Mouse (Mus musculus) CH12.LX (cell line): ENCODE results near the gene Stk39. TPM values are rescaled to one million over a fixed set of nuclear protein-coding genes. Genes with fewer than 3 reads are reported as not detected.

Source experiments
- DNase-seq: peaks from one replicate; pipeline ENCODE4 v3.0.0-alpha.2; 2013; ENCODE audit errors: extremely low read depth
- H3K27ac ChIP-seq: 2 replicates; pipeline ENCODE4 v1.5.1; 2012; ENCODE audit warnings: low read depth, mild to moderate bottlenecking, control low read depth, moderate library complexity; ENCODE audit not compliant: insufficient read depth
- H3K27me3 ChIP-seq: replicated peaks from 2 replicates; pipeline ENCODE3; 2012; ENCODE audit warnings: inconsistent platforms
- H3K36me3 ChIP-seq, 2 experiments: replicated peaks in 1 of 2; 2 replicates each; pipeline versions ENCODE3 to v1.6.1; 2012; ENCODE audit warnings: inconsistent platforms in 1 of 2, low read length in 1 of 2, mild to moderate bottlenecking in 1 of 2, mixed read lengths in 1 of 2, moderate library complexity in 1 of 2; ENCODE audit not compliant: control insufficient read depth in 1 of 2, insufficient read depth in 1 of 2
- H3K4me1 ChIP-seq, 2 experiments: 2 replicates each; pipeline ENCODE4 v1.6.1; 2012; ENCODE audit warnings: inconsistent platforms in 1 of 2, moderate library complexity in 1 of 2; ENCODE audit not compliant: insufficient read depth in 2 of 2, control insufficient read depth in 1 of 2
- H3K4me2 ChIP-seq: 2 replicates; pipeline ENCODE4 v1.6.1; 2012; ENCODE audit warnings: low read depth, mild to moderate bottlenecking, control low read depth; ENCODE audit not compliant: poor library complexity, insufficient read depth, severe bottlenecking
- H3K4me3 ChIP-seq, 3 experiments: fragments of 150-350 bp in 1 of 3; sonication (generic) in 1 of 3; replicated peaks in 1 of 3; 2 replicates each; pipeline versions ENCODE3 to v1.5.1; 2011 to 2012; ENCODE audit warnings: low read depth in 2 of 3, low read length in 2 of 3, mild to moderate bottlenecking in 2 of 3, moderate library complexity in 2 of 3, control low read depth in 1 of 3, improper control_type of control experiment in 1 of 3, inconsistent platforms in 1 of 3, mixed read lengths in 1 of 3; ENCODE audit not compliant: poor library complexity in 1 of 3
- H3K79me2 ChIP-seq: replicated peaks from 2 replicates; pipeline ENCODE4 v1.6.1; 2012; ENCODE audit warnings: mild to moderate bottlenecking, moderate library complexity; ENCODE audit not compliant: control insufficient read depth, poor library complexity, insufficient read depth, severe bottlenecking; ENCODE audit errors: extremely low read depth
- H3K9ac ChIP-seq: 2 replicates; pipeline ENCODE4 v1.6.1; 2012; ENCODE audit warnings: low read depth, mild to moderate bottlenecking, control low read depth, moderate library complexity; ENCODE audit not compliant: insufficient read depth
- H3K9me3 ChIP-seq: replicated peaks from 2 replicates; pipeline ENCODE3; 2012; ENCODE audit warnings: low read length, inconsistent platforms, mixed read lengths
- BHLHE40 ChIP-seq: IDR thresholded peaks from 2 replicates; pipeline ENCODE4 v1.6.1; 2011; ENCODE audit warnings: mild to moderate bottlenecking, low read depth, low read length, improper control_type of control experiment
- CHD2 ChIP-seq: IDR thresholded peaks from 2 replicates; pipeline ENCODE4 v1.6.1; 2011; ENCODE audit warnings: low read length, improper control_type of control experiment
- CTCF ChIP-seq, 2 experiments: IDR thresholded peaks in 1 of 2; conservative IDR thresholded peaks in 1 of 2; 2 replicates each; pipeline ENCODE4 v1.5.1; 2011 to 2012; ENCODE audit warnings: low read depth in 2 of 2, low read length in 2 of 2, improper control_type of control experiment in 1 of 2, inconsistent platforms in 1 of 2, mild to moderate bottlenecking in 1 of 2, moderate library complexity in 1 of 2
- E2F4 ChIP-seq: IDR thresholded peaks from 2 replicates; pipeline ENCODE4 v1.6.1; 2011; ENCODE audit warnings: low read depth, low read length, improper control_type of control experiment; ENCODE audit not compliant: insufficient replicate concordance
- EP300 ChIP-seq: IDR thresholded peaks from 2 replicates; pipeline ENCODE4 v1.6.1; 2011; ENCODE audit warnings: low read length, improper control_type of control experiment
- ETS1 ChIP-seq: conservative IDR thresholded peaks from 2 replicates; pipeline ENCODE4 v1.6.1; 2012; ENCODE audit warnings: low read depth, mild to moderate bottlenecking, inconsistent platforms, low read length, improper control_type of control experiment, moderate library complexity
- GABPA ChIP-seq: IDR thresholded peaks from 2 replicates; pipeline ENCODE4 v1.6.1; 2012; ENCODE audit warnings: low read depth, low read length, improper control_type of control experiment, inconsistent platforms; ENCODE audit not compliant: insufficient replicate concordance
- HCFC1 ChIP-seq: IDR thresholded peaks from 2 replicates; pipeline ENCODE4 v1.6.1; 2012; ENCODE audit warnings: low read depth, mild to moderate bottlenecking, inconsistent platforms, low read length, improper control_type of control experiment
- IRF4 ChIP-seq: IDR thresholded peaks from 2 replicates; pipeline ENCODE4 v1.6.1; 2014; ENCODE audit warnings: low read depth, mild to moderate bottlenecking, inconsistent platforms, low read length, improper control_type of control experiment
- KAT2A ChIP-seq: IDR thresholded peaks from 2 replicates; pipeline ENCODE4 v1.6.1; 2012; ENCODE audit warnings: low read length, improper control_type of control experiment, inconsistent platforms; ENCODE audit not compliant: insufficient replicate concordance
- MAFK ChIP-seq: IDR thresholded peaks from 2 replicates; pipeline ENCODE4 v1.6.1; 2011; ENCODE audit warnings: low read length, improper control_type of control experiment; ENCODE audit not compliant: insufficient replicate concordance
- MAZ ChIP-seq: IDR thresholded peaks from 2 replicates; pipeline ENCODE4 v1.6.1; 2012; ENCODE audit warnings: low read depth, mild to moderate bottlenecking, inconsistent platforms, low read length, improper control_type of control experiment, moderate library complexity
- MEF2A ChIP-seq: IDR thresholded peaks from 2 replicates; pipeline ENCODE4 v1.6.1; 2014; ENCODE audit warnings: low read depth, mild to moderate bottlenecking, inconsistent platforms, low read length, improper control_type of control experiment, borderline replicate concordance
- MXI1 ChIP-seq: IDR thresholded peaks from 2 replicates; pipeline ENCODE4 v1.6.1; 2011; ENCODE audit warnings: mild to moderate bottlenecking, low read depth, low read length, improper control_type of control experiment
- NELFE ChIP-seq: IDR thresholded peaks from 2 replicates; pipeline ENCODE4 v1.6.1; 2011; ENCODE audit warnings: low read depth, low read length, improper control_type of control experiment
- NRF1 ChIP-seq: IDR thresholded peaks from 2 replicates; pipeline ENCODE4 v1.6.1; 2014; ENCODE audit warnings: low read depth, mild to moderate bottlenecking, inconsistent platforms, low read length, improper control_type of control experiment, moderate library complexity
- PAX5 ChIP-seq: IDR thresholded peaks from 2 replicates; pipeline ENCODE4 v1.6.1; 2012; ENCODE audit warnings: low read length, inconsistent platforms, mixed read lengths
- RAD21 ChIP-seq: IDR thresholded peaks from 2 replicates; pipeline ENCODE4 v1.6.1; 2011; ENCODE audit warnings: low read depth, mild to moderate bottlenecking, low read length, improper control_type of control experiment, moderate library complexity
- RCOR1 ChIP-seq: conservative IDR thresholded peaks from 2 replicates; pipeline ENCODE4 v1.6.1; 2012; ENCODE audit warnings: low read depth, mild to moderate bottlenecking, inconsistent platforms, low read length, improper control_type of control experiment
- TBP ChIP-seq: conservative IDR thresholded peaks from 2 replicates; pipeline ENCODE4 v1.6.1; 2011; ENCODE audit warnings: low read depth, low read length, improper control_type of control experiment
- TCF12 ChIP-seq: IDR thresholded peaks from 2 replicates; pipeline ENCODE4 v1.6.1; 2014; ENCODE audit warnings: low read depth, mild to moderate bottlenecking, inconsistent platforms, low read length, improper control_type of control experiment
- UBTF ChIP-seq: IDR thresholded peaks from 2 replicates; pipeline ENCODE4 v1.6.1; 2012; ENCODE audit warnings: low read depth, mild to moderate bottlenecking, inconsistent platforms, low read length, improper control_type of control experiment, moderate library complexity
- USF1 ChIP-seq: IDR thresholded peaks from 2 replicates; pipeline ENCODE4 v1.6.1; 2014; ENCODE audit warnings: low read depth, mild to moderate bottlenecking, inconsistent platforms, low read length, improper control_type of control experiment
- USF2 ChIP-seq: conservative IDR thresholded peaks from 2 replicates; pipeline ENCODE4 v1.6.1; 2011; ENCODE audit warnings: low read depth, low read length, improper control_type of control experiment
- ZC3H11A ChIP-seq: IDR thresholded peaks from 2 replicates; pipeline ENCODE4 v1.6.1; 2012; ENCODE audit warnings: low read depth, mild to moderate bottlenecking, inconsistent platforms, low read length, improper control_type of control experiment
- ZKSCAN1 ChIP-seq: IDR thresholded peaks from 2 replicates; pipeline ENCODE4 v1.6.1; 2012; ENCODE audit warnings: low read depth, inconsistent platforms, low read length, improper control_type of control experiment, borderline replicate concordance
- ZNF384 ChIP-seq: IDR thresholded peaks from 2 replicates; pipeline ENCODE4 v1.6.1; 2012; ENCODE audit warnings: low read depth, low read length, improper control_type of control experiment, inconsistent platforms
- dilution Hi-C: fragments of 300-500 bp; cut with MboI; formaldehyde crosslinking; loops from 2 replicates; pipeline ENCODE4 v1.14.3; 2020; ENCODE audit warnings: low sequenced_read_pairs; ENCODE audit not compliant: extremely low pct_unique_long_range_greater_than_20kb, extremely low pct_ligation_motif_present
- in situ Hi-C: fragments of 300-500 bp; cut with MboI; formaldehyde crosslinking; loops from 3 replicates; pipeline ENCODE4 v1.14.3; 2019; ENCODE audit warnings: low sequenced_read_pairs, low pct_ligation_motif_present, low pct_unique_long_range_greater_than_20kb, mixed read lengths
- polyA plus RNA-seq: library from polyadenylated mRNA; unstranded; fragments of >175 nt; gene quantifications from 2 replicates; pipeline ENCODE4 v1.2.1, GENCODE M21; 2012; ENCODE audit warnings: low read depth; ENCODE audit not compliant: insufficient read length
- total RNA-seq, 2 experiments: library from RNA; depleted of rRNA; stranded (reverse); fragments of 300-350 nt in 1 of 2; fragments of >200 nt in 1 of 2; gene quantifications; 2 replicates each; pipeline ENCODE4 v1.2.3; 2012 to 2014

The Stk39 gene
- total and polyA plus RNA-seq, 3 experiments: not detected

- dilution Hi-C loops: no loop called here
- TF ChIP-seq MXI1 (no peak), NRF1 (no peak), USF2 (no peak), KAT2A (no peak), TBP (no peak), BHLHE40 (no peak), ETS1 (no peak), RCOR1 (no peak), IRF4 (no peak), MAZ (no peak), USF1 (no peak), RAD21 (no peak), ZC3H11A (no peak), GABPA (no peak), E2F4 (no peak), MAFK (no peak), EP300 (no peak), MEF2A (no peak), NELFE (no peak)
- TF ChIP-seq, all 38 proteins: peak for 0
- Histone ChIP-seq H3K36me3 (no peaks in the 10 kb centered on the region), H3K4me3 (no peak overlapping the region), H3K79me2 (no peaks in the 10 kb centered on the region), H3K4me1 (no peaks in the 10 kb centered on the region), H3K9me3 (peaks cover 61% of the 10 kb centered on the region), H3K27me3 (no peaks in the 10 kb centered on the region), H3K4me2 (no peak overlapping the region), H3K27ac (no peak overlapping the region), H3K9ac (no peak overlapping the region)
- no peak for DNase-seq
- in situ Hi-C loops: no loop called here
These were observed 101.7 kb downstream of the Stk39 start for GRCm38 (mm10) chr2:68370326-68370725.

GRCm38 (mm10) chr2:68369080-68369479, 103.0 kb downstream of the Stk39 start:
- no peaks in the 10 kb centered on the region for H3K27me3 ChIP-seq
- TF ChIP-seq TCF12: no peak
- TF ChIP-seq PAX5: no peak
- no peak for TF ChIP-seq CTCF (conservative IDR thresholded peaks at IDR 0.05 in 1 of 2, IDR thresholded peaks at IDR 0.05 in 1 of 2; ENCODE audit: low read depth in 2 of 2, low read length in 2 of 2)
- no peak for TF ChIP-seq RCOR1
- no peak for TF ChIP-seq TBP
- no peak for TF ChIP-seq IRF4
- TF ChIP-seq MAZ: no peak
- TF ChIP-seq ETS1: no peak
- no peak for TF ChIP-seq CHD2
- TF ChIP-seq ZKSCAN1: no peak
- TF ChIP-seq HCFC1: no peak
- TF ChIP-seq UBTF: no peak
- TF ChIP-seq E2F4: no peak
- no peak for TF ChIP-seq BHLHE40
- no peak for TF ChIP-seq ZNF384
- no peak for TF ChIP-seq EP300
- TF ChIP-seq USF2: no peak
- TF ChIP-seq, all 38 proteins: peak for 0
- Histone ChIP-seq H3K4me3 (no peak overlapping the region), H3K4me1 (no peaks in the 10 kb centered on the region), H3K9ac (no peak overlapping the region), H3K9me3 (peaks cover 61% of the 10 kb centered on the region), H3K27ac (no peak overlapping the region), H3K36me3 (no peaks in the 10 kb centered on the region), H3K4me2 (no peak overlapping the region), H3K79me2 (no peaks in the 10 kb centered on the region)
- in situ Hi-C loops (no loop called here), dilution Hi-C loops (no loop called here)
- no peak for DNase-seq
